Mouse (Mus musculus) intestine, postnatal 0 days (tissue): ENCODE data around the gene Rasgrf2. TPM values are rescaled to one million over a fixed set of nuclear protein-coding genes. Genes with fewer than 3 reads are reported as not detected.
A peak's percentile ranks its signal among the peaks of the same experiment; 100 is the strongest.

Experiments used
- ATAC-seq: fragments of 200-750 bp; cut with Nextera tagmentation; 2 replicates; pipeline ENCODE4 v1.8.0; 2017; ENCODE audit warnings: mild to moderate bottlenecking, moderate TSS enrichment, moderate library complexity
- H3K27ac ChIP-seq: fragments of 300-500 bp; sonication (generic); 2 replicates; pipeline ENCODE4 v1.5.1; 2014; ENCODE audit warnings: mild to moderate bottlenecking, low read depth, low read length, moderate library complexity
- H3K27me3 ChIP-seq: fragments of 300-500 bp; sonication (generic); replicated peaks from 2 replicates; pipeline ENCODE4 v1.6.1; 2014; ENCODE audit warnings: low read length, mixed read lengths; ENCODE audit not compliant: control insufficient read depth, insufficient read depth
- H3K36me3 ChIP-seq: fragments of 300-500 bp; sonication (generic); 2 replicates; pipeline ENCODE4 v1.6.1; 2014; ENCODE audit warnings: mild to moderate bottlenecking, moderate library complexity; ENCODE audit not compliant: control insufficient read depth, insufficient read depth
- H3K4me1 ChIP-seq: fragments of 300-500 bp; sonication (generic); replicated peaks from 2 replicates; pipeline ENCODE4 v1.6.1; 2014; ENCODE audit warnings: antibody characterized with exemption, low read length, mixed read lengths; ENCODE audit not compliant: control insufficient read depth, insufficient read depth
- H3K4me2 ChIP-seq: fragments of 300-500 bp; sonication (generic); replicated peaks from 2 replicates; pipeline ENCODE4 v1.6.1; 2014; ENCODE audit warnings: low read depth, mild to moderate bottlenecking, moderate library complexity
- H3K4me3 ChIP-seq: fragments of 300-500 bp; sonication (generic); 2 replicates; pipeline ENCODE4 v1.5.1; 2014; ENCODE audit warnings: low read depth, low read length
- H3K9ac ChIP-seq: fragments of 300-500 bp; sonication (generic); 2 replicates; pipeline ENCODE4 v1.6.1; 2014; ENCODE audit warnings: mild to moderate bottlenecking, low read depth, low read length
- H3K9me3 ChIP-seq: fragments of 300-500 bp; sonication (generic); 2 replicates; pipeline ENCODE4 v1.6.1; 2016; ENCODE audit warnings: mixed run types; ENCODE audit not compliant: control insufficient read depth
- CTCF ChIP-seq: sonication (generic); IDR thresholded peaks from 2 replicates; pipeline ENCODE4 v1.5.1; 2016; ENCODE audit warnings: low read depth, mild to moderate bottlenecking, control low read depth, antibody characterized with exemption, moderate library complexity
- WGBS: fragments of 180-500 bp; shearing (Covaris S2); extraction: QIAGEN DNeasy Blood & Tissue Kit; methylation state at CpG from one replicate; pipeline ENCODE4 v1.1.7; 2014; 5-methylcytosine and 5-hydroxymethylcytosine counted together
- polyA plus RNA-seq: library from polyadenylated mRNA; unstranded; fragments of >200 nt; fragmentation: Nextera tagmentation; extraction: Ambion mirVana; gene quantifications from 2 replicates; pipeline ENCODE4 v1.2.1, GENCODE M21; 2015

Gene Rasgrf2
- polyA plus RNA-seq, 1 experiment from 2014 or later: 2.9 TPM

DNA sequence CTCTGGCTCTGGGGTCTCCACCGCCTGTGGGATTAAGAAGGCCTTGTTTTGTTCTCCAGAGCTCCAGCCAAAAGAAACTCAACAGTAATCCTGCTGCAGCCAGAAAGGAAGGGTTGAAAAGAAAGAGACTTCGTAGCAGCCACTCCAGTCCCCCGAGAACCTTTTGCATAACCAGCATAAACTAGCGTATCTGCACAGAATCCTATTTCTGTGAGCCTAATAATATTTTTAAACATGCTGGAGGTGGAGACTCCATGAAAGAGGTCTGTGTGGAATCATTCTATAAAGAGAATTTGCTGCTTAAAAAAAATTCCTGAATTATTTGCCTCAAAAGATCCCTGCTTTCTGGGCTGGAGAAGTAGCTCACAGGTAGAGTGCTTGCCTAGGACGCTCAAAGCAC, 103.5 kb downstream of the Rasgrf2 start:
- WGBS: 92% methylated on average over 5 of the region's 5 CpGs

DNA sequence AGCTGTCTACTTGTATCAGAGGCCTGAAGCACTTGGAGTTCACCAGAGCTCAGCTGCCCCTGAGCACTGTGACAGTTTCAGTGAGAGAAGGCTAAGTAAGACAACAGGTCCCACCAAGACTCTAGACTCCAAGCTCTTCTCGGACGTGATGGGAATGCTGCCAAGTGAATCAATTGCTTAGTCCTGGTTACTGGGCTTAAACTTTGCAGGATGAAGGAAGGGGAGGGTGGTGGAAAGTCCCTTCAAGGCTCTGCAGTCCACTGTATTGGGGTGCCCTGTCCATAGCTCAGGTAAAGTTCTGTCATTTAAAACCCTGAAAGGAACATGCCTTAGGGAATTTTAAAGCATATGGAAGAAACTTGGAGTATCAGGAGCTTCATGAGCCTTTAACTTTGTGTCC, 104.8 kb downstream of the Rasgrf2 start:
- H3K4me3 ChIP-seq: no peak overlapping the region
- no peak for ATAC-seq
- no peaks in the 10 kb centered on the region for H3K9me3 ChIP-seq
- H3K9ac ChIP-seq: no peak overlapping the region
- H3K27me3 ChIP-seq: no peaks in the 10 kb centered on the region
- H3K4me2 ChIP-seq: no peak overlapping the region
- H3K4me1 ChIP-seq: no peaks in the 10 kb centered on the region
- peaks cover 3% of the 10 kb centered on the region; the same call in 1 of the 2 replicates for H3K36me3 ChIP-seq
- WGBS: 66% methylated on average over 2 of the region's 2 CpGs
- no peak overlapping the region for H3K27ac ChIP-seq
- no peak for TF ChIP-seq CTCF

More for the DNA sequence above, 103.5 kb downstream of the Rasgrf2 start:
- no peaks in the 10 kb centered on the region for H3K9me3 ChIP-seq
- H3K9ac ChIP-seq: no peak overlapping the region
- no peak for ATAC-seq
- no peak overlapping the region for H3K27ac ChIP-seq
- no peak for TF ChIP-seq CTCF
- peaks cover 3% of the 10 kb centered on the region; the same call in 1 of the 2 replicates for H3K36me3 ChIP-seq
- no peaks in the 10 kb centered on the region for H3K27me3 ChIP-seq
- H3K4me3 ChIP-seq: no peak overlapping the region
- no peaks in the 10 kb centered on the region for H3K4me1 ChIP-seq
- H3K4me2 ChIP-seq: no peak overlapping the region

DNA sequence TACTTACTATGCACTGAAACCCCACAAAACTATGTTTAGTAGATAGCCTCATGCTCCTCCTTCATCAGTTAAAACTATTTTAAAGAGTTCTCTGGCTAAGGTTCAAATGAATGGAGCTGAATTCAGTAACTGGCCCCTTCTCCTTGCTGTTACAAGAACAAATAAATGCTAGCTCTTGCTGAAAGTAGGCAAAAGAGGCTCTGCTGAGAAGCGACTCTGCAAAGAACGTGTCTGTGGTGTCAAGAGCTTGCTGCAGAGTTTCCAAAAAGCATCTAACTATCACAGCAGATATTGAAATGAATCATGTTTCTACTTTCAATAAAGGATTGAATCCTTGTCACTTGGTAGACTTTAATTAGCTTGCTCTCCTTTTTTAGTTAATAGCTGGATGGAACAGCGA, 106.3 kb downstream of the Rasgrf2 start:
- no peak overlapping the region for H3K27ac ChIP-seq
- peaks cover 5% of the 10 kb centered on the region; the same call in 1 of the 2 replicates for H3K36me3 ChIP-seq
- no peak overlapping the region for H3K4me2 ChIP-seq
- no peak overlapping the region for H3K4me3 ChIP-seq
- ATAC-seq: no peak
- WGBS: 92% methylated on average over 3 of the region's 3 CpGs
- no peak overlapping the region for H3K9ac ChIP-seq
- TF ChIP-seq CTCF: no peak
- H3K4me1 ChIP-seq: no peaks in the 10 kb centered on the region
- no peaks in the 10 kb centered on the region for H3K9me3 ChIP-seq
- no peaks in the 10 kb centered on the region for H3K27me3 ChIP-seq

DNA sequence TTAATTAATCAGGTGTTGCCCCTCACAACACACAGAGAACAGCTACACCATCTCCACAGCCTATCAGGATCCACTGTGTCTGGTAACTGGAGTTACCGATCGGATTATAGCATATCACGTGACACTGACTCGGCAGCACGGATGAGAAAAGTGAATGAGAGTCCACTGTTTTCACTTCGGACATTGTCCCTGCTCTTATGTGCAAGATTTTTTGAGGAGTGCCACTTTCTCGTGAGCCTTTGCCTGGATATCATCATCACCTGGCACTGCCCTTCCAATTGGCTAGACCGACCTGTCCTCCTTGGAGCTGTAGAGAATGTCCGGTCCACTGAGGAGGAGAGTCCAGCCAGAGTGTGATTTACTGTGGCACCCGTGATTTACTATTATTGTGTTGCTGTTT, 109.3 kb downstream of the Rasgrf2 start:
- no peaks in the 10 kb centered on the region for H3K27me3 ChIP-seq
- no peaks in the 10 kb centered on the region for H3K9me3 ChIP-seq
- TF ChIP-seq CTCF: no peak
- 80% methylated on average over 10 of the region's 10 CpGs for WGBS
- ATAC-seq: 0 out of 2 replicates have a peak, but pooled peaks have one; percentile 36
- H3K4me3 ChIP-seq: no peak overlapping the region
- no peak overlapping the region for H3K27ac ChIP-seq
- H3K9ac ChIP-seq: no peak overlapping the region
- no peaks in the 10 kb centered on the region for H3K4me1 ChIP-seq
- H3K4me2 ChIP-seq: no peak overlapping the region
- 0 out of 2 replicates have a peak, but pooled peaks cover 3% of the 10 kb centered on the region for H3K36me3 ChIP-seq

DNA sequence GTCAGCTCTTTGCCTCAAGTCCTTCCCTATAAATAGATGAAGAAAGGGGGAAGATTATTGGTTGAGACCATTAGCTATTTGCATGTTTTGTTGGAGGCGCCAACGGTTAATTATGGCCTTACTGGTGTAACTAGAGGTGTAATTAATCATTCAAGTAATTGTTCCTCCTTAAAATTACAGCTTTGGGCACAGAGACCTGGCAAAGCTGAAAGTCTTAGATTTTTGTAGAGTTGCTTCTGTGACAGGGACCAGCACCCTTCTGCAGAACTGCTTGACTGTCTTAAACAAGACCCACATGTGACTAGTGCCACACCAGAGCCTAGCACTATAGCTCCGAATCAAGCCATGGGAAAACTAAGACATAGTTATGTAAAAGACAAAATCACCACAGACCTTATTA, 134.5 kb downstream of the Rasgrf2 start:
- ATAC-seq: no peak
- Histone ChIP-seq H3K4me1 (no peaks in the 10 kb centered on the region), H3K27me3 (no peaks in the 10 kb centered on the region), H3K36me3 (no peaks in the 10 kb centered on the region), H3K4me2 (no peak overlapping the region), H3K9me3 (no peaks in the 10 kb centered on the region), H3K27ac (no peak overlapping the region), H3K9ac (no peak overlapping the region), H3K4me3 (no peak overlapping the region)
- WGBS: 91% methylated on average over 3 of the region's 3 CpGs
- TF ChIP-seq CTCF: no peak

DNA sequence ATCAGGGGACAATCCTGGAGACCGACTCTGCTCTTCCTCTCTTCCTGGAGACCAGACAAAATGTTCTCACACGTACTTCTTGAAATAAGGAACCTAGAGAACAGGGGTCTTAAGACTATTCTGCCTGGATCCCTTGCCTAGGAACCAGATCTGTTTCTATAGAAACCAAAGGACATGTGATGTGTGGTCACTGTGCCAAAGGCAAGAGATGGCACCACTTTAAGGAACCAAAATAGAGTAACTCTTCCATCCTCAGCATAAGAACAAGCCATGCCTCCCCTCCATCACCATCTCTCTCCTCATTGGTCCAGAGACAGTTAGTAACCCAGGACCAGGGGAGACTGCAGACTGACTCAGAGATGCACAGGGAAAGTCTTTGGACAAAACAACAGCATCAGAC, 140.0 kb downstream of the Rasgrf2 start:
- no peak for TF ChIP-seq CTCF
- Histone ChIP-seq H3K4me1 (no peaks in the 10 kb centered on the region), H3K27me3 (no peaks in the 10 kb centered on the region), H3K4me3 (no peak overlapping the region), H3K36me3 (no peaks in the 10 kb centered on the region), H3K9me3 (no peaks in the 10 kb centered on the region), H3K9ac (no peak overlapping the region), H3K27ac (no peak overlapping the region), H3K4me2 (no peak overlapping the region)
- ATAC-seq: no peak
- WGBS: 83% methylated on average over 2 of the region's 2 CpGs
